In the genomic region with DNA sequence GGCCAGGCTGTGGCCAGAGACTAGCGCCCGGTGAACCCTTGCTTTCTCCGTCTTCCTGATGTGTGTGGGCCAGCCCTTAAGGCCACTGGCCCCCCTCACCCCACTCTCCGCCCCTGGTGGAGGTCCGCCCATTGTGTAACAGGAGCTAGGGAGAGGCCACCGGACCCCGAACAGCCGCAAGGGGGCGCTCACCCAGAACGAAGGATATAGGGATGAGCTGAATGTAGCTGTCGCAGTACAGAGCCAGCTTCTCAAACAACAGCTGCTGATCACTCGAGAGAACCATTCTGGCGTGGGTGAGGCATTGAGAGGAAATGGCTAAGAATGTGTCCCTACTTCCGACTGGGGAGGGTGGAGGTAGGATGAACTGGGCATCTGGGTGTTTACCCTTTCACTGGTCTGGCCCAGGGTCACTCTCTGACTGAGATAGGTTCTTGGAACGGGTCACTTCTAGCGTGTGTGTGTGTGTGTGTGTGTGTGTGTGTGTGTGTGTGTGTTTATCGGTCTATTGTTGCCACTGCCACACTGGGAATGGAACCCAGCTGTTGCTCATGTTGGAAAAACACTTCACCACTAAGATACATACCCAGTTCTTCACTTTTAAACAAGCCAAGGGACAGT, we compare ENCODE assay signal across 8 mouse cellular contexts. TPM values are rescaled to one million over a fixed set of nuclear protein-coding genes. Genes with fewer than 3 reads are reported as not detected.
DNase-seq lines count a peak whose midpoint lies in the region; ATAC-seq and TF ChIP-seq lines count a peak whose summit lies in the region.

No protein-coding gene starts in this region.

- peak overlapping the region; percentile 45 for H3K4me2 ChIP-seq in forebrain, postnatal 0 days (ENCODE audit: low read depth)
- H3K4me2 ChIP-seq in neural tube, embryonic 15.5 days: peak overlapping the region; percentile 54

- no peak for TF ChIP-seq POLR2A in cerebellum, adult 2 months (IDR thresholded peaks at IDR 0.05; ENCODE audit: borderline replicate concordance, insufficient read depth, low read length)
- TF ChIP-seq POLR2A in lung, adult 2 months (IDR thresholded peaks at IDR 0.05; ENCODE audit: borderline replicate concordance, extremely low read depth, low read depth, low read length): 0 out of 2 replicates have a peak, but pooled peaks have one; percentile 8

- ATAC-seq in forebrain, postnatal 0 days: peak; percentile 94
- ATAC-seq in neural tube, embryonic 15.5 days (ENCODE audit: low FRiP score): peak; percentile 91

- H3K27me3 ChIP-seq in cerebellum, adult 2 months (ENCODE audit: control insufficient read depth, insufficient read depth, low read length): no peaks in the 10 kb centered on the region
- no peaks in the 10 kb centered on the region for H3K27me3 ChIP-seq in forebrain, postnatal 0 days (ENCODE audit: insufficient read depth, low read length)
- no peaks in the 10 kb centered on the region for H3K27me3 ChIP-seq in neural tube, embryonic 15.5 days (replicated peaks)

- no peaks in the 10 kb centered on the region for H3K9me3 ChIP-seq in forebrain, postnatal 0 days (ENCODE audit: low read length)
- H3K9me3 ChIP-seq in neural tube, embryonic 15.5 days (replicated peaks): no peaks in the 10 kb centered on the region

- no peak overlapping the region for H3K27ac ChIP-seq in cerebellum, adult 2 months (ENCODE audit: insufficient read depth, low read length)
- H3K27ac ChIP-seq in forebrain, postnatal 0 days (ENCODE audit: low read depth, low read length): no peak overlapping the region
- H3K27ac ChIP-seq in layer of hippocampus, adult 2 months: peak overlapping the region; percentile 79; the same call in 1 of the 2 replicates
- H3K27ac ChIP-seq in neural tube, embryonic 15.5 days (replicated peaks): 0 out of 2 replicates have a peak overlapping the region, but pooled peaks have one; percentile 33

- peak overlapping the region; percentile 47 for H3K4me3 ChIP-seq in cerebellum, adult 2 months (replicated peaks; ENCODE audit: insufficient read depth, low read depth, low read length)
- H3K4me3 ChIP-seq in forebrain, postnatal 0 days (ENCODE audit: low read depth, low read length): peak overlapping the region; percentile 24
- peak overlapping the region; percentile 50 for H3K4me3 ChIP-seq in layer of hippocampus, adult 2 months
- peak overlapping the region; percentile 35 for H3K4me3 ChIP-seq in lung, adult 2 months (replicated peaks; ENCODE audit: extremely low read depth, low read depth, low read length)
- H3K4me3 ChIP-seq in neural tube, embryonic 15.5 days (replicated peaks): peak overlapping the region; percentile 31

- H3K36me3 ChIP-seq in forebrain, postnatal 0 days (ENCODE audit: insufficient read depth): no peaks in the 10 kb centered on the region
- H3K36me3 ChIP-seq in neural tube, embryonic 15.5 days: no peaks in the 10 kb centered on the region

- peaks cover 3% of the 10 kb centered on the region for H3K4me1 ChIP-seq in cerebellum, adult 2 months (ENCODE audit: control insufficient read depth, insufficient read depth, low read length)
- no peaks in the 10 kb centered on the region for H3K4me1 ChIP-seq in forebrain, postnatal 0 days (ENCODE audit: insufficient read depth)
- H3K4me1 ChIP-seq in lung, adult 2 months (ENCODE audit: control insufficient read depth, insufficient read depth, low read length): peaks cover 6% of the 10 kb centered on the region; the same call in 1 of the 2 replicates
- peaks cover 10% of the 10 kb centered on the region for H3K4me1 ChIP-seq in neural tube, embryonic 15.5 days

- WGBS in cerebellum, adult 2 months: 7% methylated on average over 17 of the region's 17 CpGs
- 6% methylated on average over 17 of the region's 17 CpGs for WGBS in forebrain, postnatal 0 days
- 4% methylated on average over 17 of the region's 17 CpGs for WGBS in lung, adult 2 months
- 9% methylated on average over 17 of the region's 17 CpGs for WGBS in neural tube, embryonic 15.5 days

- peak overlapping the region; percentile 37 for H3K9ac ChIP-seq in forebrain, postnatal 0 days
- peak overlapping the region; percentile 23; the same call in 1 of the 2 replicates for H3K9ac ChIP-seq in neural tube, embryonic 15.5 days (replicated peaks)

- intact Hi-C loops in heart, postnatal 36 days (cut with DNase I): no loop called here

- DNase-seq in ES-CJ7 (ENCODE audit: low read depth, low spot score): peak; percentile 89
- DNase-seq in cerebellum, adult 2 months: peak; percentile 71 to 82
- peak; percentile 83 for DNase-seq in forebrain, postnatal 0 days
- DNase-seq in heart, postnatal 36 days: peak; percentile 90 to 92
- peak; percentile 82 to 91 for DNase-seq in layer of hippocampus, adult 2 months (ENCODE audit: low spot score in 2 of 2)
- DNase-seq in lung, adult 2 months: peak; percentile 90
- peak; percentile 86 for DNase-seq in testis, postnatal 14 days (ENCODE audit: low spot score)

- peak; percentile 61 for TF ChIP-seq CTCF in cerebellum, adult 2 months (IDR thresholded peaks at IDR 0.05; ENCODE audit: borderline replicate concordance, insufficient read depth, low read depth, low read length)
- TF ChIP-seq CTCF in forebrain, postnatal 0 days (IDR thresholded peaks at IDR 0.05; ENCODE audit: low read depth): peak; percentile 86
- TF ChIP-seq CTCF in layer of hippocampus, adult 2 months (conservative IDR thresholded peaks at IDR 0.05): peak; percentile 90
- TF ChIP-seq CTCF in lung, adult 2 months (IDR thresholded peaks at IDR 0.05; ENCODE audit: insufficient read depth, low read length): peak; percentile 52

RNA-seq across cellular contexts. Expression of a gene that starts 8.3 kb away (rescaled TPM):
- 0.77 and 1.1 TPM in 2 replicates for polyA plus RNA-seq in cerebellum, adult 2 months (2012; rRNA removed)
- total RNA-seq in forebrain, postnatal 0 days (2014; rRNA removed): 0.92 and 1.6 TPM in 2 replicates
- 1.6 and 3.6 TPM in 2 replicates for polyA plus RNA-seq in forebrain, postnatal 0 days (2015; fragmentation: Nextera tagmentation; extraction: Ambion mirVana)
- total RNA-seq in heart, postnatal 36 days (2021): under 1 TPM; 0.11 to 0.14 TPM
- total RNA-seq in layer of hippocampus, adult 2 months (2021): 1 to 10 TPM; 1.2 to 1.5 TPM
- polyA plus RNA-seq in lung, adult 2 months (2012; rRNA removed): 2.3 and 3.1 TPM in 2 replicates
- 2.1 and 2.3 TPM in 2 replicates for polyA plus RNA-seq in neural tube, embryonic 15.5 days (2015; fragmentation: Nextera tagmentation; extraction: Ambion mirVana)

RNA-seq across cellular contexts. Expression of a gene that starts 8.3 kb away (rescaled TPM):
- polyA plus RNA-seq in cerebellum, adult 2 months (2012; rRNA removed): 9.5 and 9.7 TPM in 2 replicates
- 14.4 and 19.9 TPM in 2 replicates for total RNA-seq in forebrain, postnatal 0 days (2014; rRNA removed)
- 20.0 and 20.6 TPM in 2 replicates for polyA plus RNA-seq in forebrain, postnatal 0 days (2015; fragmentation: Nextera tagmentation; extraction: Ambion mirVana)
- total RNA-seq in heart, postnatal 36 days (2021): 1 to 10 TPM; 7.9 to 8.7 TPM
- 10 to 100 TPM in 1 of 2 experiments, 1 to 10 TPM in 1; 9.7 to 10.4 TPM for total RNA-seq in layer of hippocampus, adult 2 months (2021)
- 10.5 and 13.8 TPM in 2 replicates for polyA plus RNA-seq in lung, adult 2 months (2012; rRNA removed)
- 21.4 and 22.5 TPM in 2 replicates for polyA plus RNA-seq in neural tube, embryonic 15.5 days (2015; fragmentation: Nextera tagmentation; extraction: Ambion mirVana)

RNA-seq across cellular contexts. Expression of a gene that starts 12.7 kb away (rescaled TPM):
- 4,588 and 5,845 TPM in 2 replicates for polyA plus RNA-seq in cerebellum, adult 2 months (2012; rRNA removed)
- total RNA-seq in forebrain, postnatal 0 days (2014; rRNA removed): 228 and 300 TPM in 2 replicates
- 2,942 and 2,984 TPM in 2 replicates for polyA plus RNA-seq in forebrain, postnatal 0 days (2015; fragmentation: Nextera tagmentation; extraction: Ambion mirVana)
- total RNA-seq in heart, postnatal 36 days (2021): 1,000 to 10,000 TPM; 2,889 to 3,152 TPM
- 1,000 to 10,000 TPM; 3,170 to 3,409 TPM for total RNA-seq in layer of hippocampus, adult 2 months (2021)
- 4,642 and 7,955 TPM in 2 replicates for polyA plus RNA-seq in lung, adult 2 months (2012; rRNA removed)
- 1,798 and 1,858 TPM in 2 replicates for polyA plus RNA-seq in neural tube, embryonic 15.5 days (2015; fragmentation: Nextera tagmentation; extraction: Ambion mirVana)

RNA-seq across cellular contexts. Expression of a gene that starts 48.2 kb away (rescaled TPM):
- 30.9 and 35.5 TPM in 2 replicates for polyA plus RNA-seq in cerebellum, adult 2 months (2012; rRNA removed)
- total RNA-seq in forebrain, postnatal 0 days (2014; rRNA removed): 45.5 and 45.6 TPM in 2 replicates
- polyA plus RNA-seq in forebrain, postnatal 0 days (2015; fragmentation: Nextera tagmentation; extraction: Ambion mirVana): 25.0 and 29.4 TPM in 2 replicates
- 10 to 100 TPM; 37.8 to 39.8 TPM for total RNA-seq in heart, postnatal 36 days (2021)
- 10 to 100 TPM; 25.0 to 25.6 TPM for total RNA-seq in layer of hippocampus, adult 2 months (2021)
- polyA plus RNA-seq in lung, adult 2 months (2012; rRNA removed): 283 and 341 TPM in 2 replicates
- polyA plus RNA-seq in neural tube, embryonic 15.5 days (2015; fragmentation: Nextera tagmentation; extraction: Ambion mirVana): 30.3 and 32.3 TPM in 2 replicates

Comparison
In these comparisons a context has a peak if more than half of its experiments do, and no peak if none do; other contexts are left out.
1. H3K27ac ChIP-seq: peak in layer of hippocampus, adult 2 months (single experiment) and neural tube, embryonic 15.5 days (single experiment); none in cerebellum, adult 2 months (single experiment) and forebrain, postnatal 0 days (single experiment).
2. Peak in every context shown above with its lines, with median percentiles within 50 percentile points of each other: DNase-seq, H3K4me3 ChIP-seq and CTCF ChIP-seq.